Mouse (Mus musculus) sigmoid colon, adult 10 weeks (tissue): ENCODE measurements around the gene Prrc2c. TPM values are rescaled to one million over a fixed set of nuclear protein-coding genes. Genes with fewer than 3 reads are reported as not detected.

Experiments used
- polyA plus RNA-seq: library from polyadenylated mRNA; stranded (reverse); fragments of 350-450 nt; fragmentation: Illumina TruSeq; extraction: RNeasy Lipid Tissue Mini Kit (QIAGEN cat#74804); gene quantifications from one replicate; pipeline ENCODE4 v1.2.3, GENCODE M21; 2014; ENCODE audit warnings: low read depth, low replicate concordance

The Prrc2c gene
- polyA plus RNA-seq: 81.9 TPM

DNA sequence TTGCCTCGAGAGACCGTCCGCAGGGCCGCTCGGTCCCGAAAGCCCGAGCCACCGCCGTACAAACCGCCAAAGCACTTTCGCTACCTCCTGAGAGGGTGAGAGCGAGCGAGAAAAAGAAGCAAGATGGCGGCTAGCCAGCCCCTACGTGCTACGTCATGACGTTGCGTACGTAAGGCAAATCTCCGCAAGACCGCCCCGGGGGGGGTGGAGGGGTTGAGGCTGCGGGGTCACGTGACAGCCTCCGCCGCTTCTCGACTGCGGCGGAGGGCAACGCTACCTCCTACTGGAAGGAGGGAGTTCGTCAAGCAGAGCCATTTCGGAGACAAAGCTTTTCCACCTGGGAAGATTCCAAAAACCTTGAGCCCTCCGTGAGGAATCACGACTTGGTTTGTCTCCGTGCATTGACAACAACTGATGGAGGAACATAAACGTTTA lies at the start of gene Prrc2c:
Gene Prrc2c, minus strand, starts transcription at position 156 of the 435 bp plus-strand sequence.

GRCm38 (mm10) chr1:162658119-162658518 lies 82.2 kb downstream of the Prrc2c start, which contains the start of gene Myocos:
Myocos (minus strand) TSS chr1:162658219.

DNA sequence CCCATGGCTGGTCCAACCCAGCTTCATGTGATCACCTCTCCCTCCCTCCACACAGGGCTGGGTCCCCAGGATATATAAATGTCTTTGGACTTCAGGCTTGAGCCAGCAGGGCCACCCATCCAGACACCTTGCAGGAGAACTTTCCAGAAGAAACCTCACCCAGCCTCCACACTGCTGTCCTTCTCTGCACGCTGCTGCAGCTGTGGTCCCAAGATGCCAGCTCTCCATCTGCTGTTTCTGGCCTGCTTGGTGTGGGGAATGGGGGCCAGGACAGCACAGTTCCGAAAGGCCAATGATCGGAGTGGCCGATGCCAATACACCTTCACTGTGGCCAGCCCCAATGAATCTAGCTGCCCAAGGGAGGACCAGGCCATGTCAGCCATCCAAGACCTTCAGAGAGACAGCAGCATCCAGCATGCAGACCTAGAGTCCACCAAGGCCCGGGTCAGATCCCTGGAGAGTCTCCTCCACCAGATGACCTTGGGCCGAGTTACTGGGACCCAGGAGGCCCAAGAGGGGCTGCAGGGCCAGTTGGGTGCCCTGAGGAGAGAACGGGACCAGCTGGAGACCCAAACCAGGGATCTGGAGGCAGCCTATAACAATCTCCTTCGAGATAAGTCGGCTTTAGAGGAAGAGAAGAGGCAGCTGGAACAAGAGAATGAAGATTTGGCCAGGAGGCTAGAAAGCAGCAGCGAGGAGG lies 101.2 kb downstream of the Prrc2c start, which contains the start of gene Myoc:
Gene Myoc, plus strand, starts transcription at position 105 of the 700 bp plus-strand sequence.

Other genes with a start within 250 kb of the Prrc2c start
- gene Mettl13, start 192.0 kb downstream of the Prrc2c start, polyA plus RNA-seq: 2.1 TPM
- gene Vamp4, start 170.0 kb downstream of the Prrc2c start, polyA plus RNA-seq: 192 TPM
- 0.28 TPM for gene Myoc, start 101.4 kb downstream of the Prrc2c start, polyA plus RNA-seq
- not detected for gene Myocos, start 82.3 kb downstream of the Prrc2c start, polyA plus RNA-seq
- gene Fmo4, start 73.4 kb upstream of the Prrc2c start, polyA plus RNA-seq: 18.5 TPM
- 36.3 TPM for gene Fmo1, start 126.1 kb upstream of the Prrc2c start, polyA plus RNA-seq
- 102 TPM for gene Fmo2, start 158.2 kb upstream of the Prrc2c start, polyA plus RNA-seq
- not detected for gene Fmo6, start 197.0 kb upstream of the Prrc2c start, polyA plus RNA-seq
- not detected for gene Fmo3, start 244.0 kb upstream of the Prrc2c start, polyA plus RNA-seq